Mouse (Mus musculus) liver, embryonic 14.5 days (tissue): Measurements from ENCODE around the gene Suv39h2.

Experiments
- CTCF ChIP-seq: IDR thresholded peaks from 2 replicates; pipeline ENCODE4 v1.5.1; 2016; ENCODE audit warnings: antibody characterized with exemption, low read depth, control low read depth
- EP300 ChIP-seq: IDR thresholded peaks from 2 replicates; pipeline ENCODE4 v1.6.1; 2016; ENCODE audit warnings: antibody characterized with exemption, low read depth

DNA sequence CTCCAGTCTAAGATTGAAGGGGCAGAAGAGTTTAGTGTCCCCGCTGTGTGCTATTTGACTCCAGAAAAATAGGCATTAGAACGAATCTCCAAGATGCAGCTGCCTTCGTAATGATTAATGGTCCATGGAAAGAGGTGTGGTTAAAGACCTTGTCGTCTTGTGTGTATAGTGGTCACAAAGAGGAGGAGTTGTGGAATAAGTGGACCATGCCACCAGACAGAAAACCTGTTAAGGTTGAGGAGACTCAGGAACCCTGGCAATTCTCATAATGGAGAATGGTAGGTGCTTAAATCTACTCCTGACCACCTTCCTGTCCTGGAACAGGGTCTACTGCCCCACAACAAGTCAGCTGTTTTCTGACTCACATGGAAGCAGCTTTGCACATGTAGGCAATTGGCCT, 28.8 kb downstream of the Suv39h2 start:
- TF ChIP-seq CTCF (no peak), EP300 (no peak)
